ENCODE assay signal across 8 mouse cellular contexts in genomic region chrX:38455474-38455873, GRCm38 (mm10). TPM values are rescaled to one million over a fixed set of nuclear protein-coding genes. Genes with fewer than 3 reads are reported as not detected.
DNase-seq lines count a peak whose midpoint lies in the region; ATAC-seq and TF ChIP-seq lines count a peak whose summit lies in the region.

No protein-coding gene starts in this region.

- peak overlapping the region; percentile 51 for H3K4me2 ChIP-seq in kidney, postnatal 0 days (ENCODE audit: low read length)
- H3K4me2 ChIP-seq in intestine, embryonic 15.5 days (replicated peaks), result peak overlapping the region; percentile 52

- H3K4me1 ChIP-seq in kidney, postnatal 0 days (replicated peaks; ENCODE audit: insufficient read depth, low read length), result no peaks in the 10 kb centered on the region
- no peaks in the 10 kb centered on the region for H3K4me1 ChIP-seq in embryonic facial prominence, embryonic 10.5 days
- H3K4me1 ChIP-seq in intestine, embryonic 15.5 days (replicated peaks), result no peaks in the 10 kb centered on the region

- no peak for ATAC-seq in kidney, postnatal 0 days (replicated peaks; ENCODE audit: low FRiP score, low read depth)
- ATAC-seq in intestine, embryonic 15.5 days, result peak; percentile 13; the same call in 1 of the 2 replicates

- peak; percentile 20 for DNase-seq in kidney, postnatal 0 days (ENCODE audit: low spot score)
- no peak for DNase-seq in kidney, adult 8-10 months
- no peak for DNase-seq in embryonic facial prominence, embryonic 10.5 days (ENCODE audit: low spot score)
- DNase-seq in neural tube, embryonic 10.5 days (ENCODE audit: extremely low spot score, low spot score), result peak; percentile 12
- DNase-seq in ovary, postnatal 14 days (ENCODE audit: low spot score), result no peak
- DNase-seq in spleen, postnatal 4 days (ENCODE audit: low spot score in 2 of 2), result no peak
- no peak for DNase-seq in right cerebral cortex, adult 18-20 months

- no peaks in the 10 kb centered on the region for H3K36me3 ChIP-seq in kidney, postnatal 0 days (ENCODE audit: insufficient read depth, low read length)
- H3K36me3 ChIP-seq in embryonic facial prominence, embryonic 10.5 days (replicated peaks), result peaks cover 22% of the 10 kb centered on the region
- H3K36me3 ChIP-seq in intestine, embryonic 15.5 days, result no peaks in the 10 kb centered on the region

- peak overlapping the region; percentile 57 for H3K4me3 ChIP-seq in kidney, postnatal 0 days (replicated peaks; ENCODE audit: low read depth, low read length)
- H3K4me3 ChIP-seq in embryonic facial prominence, embryonic 10.5 days, result peak overlapping the region; percentile 72
- peak overlapping the region; percentile 51 for H3K4me3 ChIP-seq in intestine, embryonic 15.5 days (replicated peaks)

- TF ChIP-seq CTCF in kidney, postnatal 0 days (IDR thresholded peaks at IDR 0.05; ENCODE audit: low read depth), result no peak

- no peaks in the 10 kb centered on the region for H3K27me3 ChIP-seq in kidney, postnatal 0 days (ENCODE audit: insufficient read depth, low read length)
- H3K27me3 ChIP-seq in embryonic facial prominence, embryonic 10.5 days (replicated peaks; ENCODE audit: low read depth, poor library complexity, severe bottlenecking), result no peaks in the 10 kb centered on the region
- no peaks in the 10 kb centered on the region for H3K27me3 ChIP-seq in intestine, embryonic 15.5 days (replicated peaks)

- H3K9ac ChIP-seq in kidney, postnatal 0 days (ENCODE audit: low read depth, low read length), result peak overlapping the region; percentile 75
- peak overlapping the region; percentile 54 for H3K9ac ChIP-seq in intestine, embryonic 15.5 days

- no peaks in the 10 kb centered on the region for H3K9me3 ChIP-seq in kidney, postnatal 0 days (replicated peaks; ENCODE audit: low read length)
- no peaks in the 10 kb centered on the region for H3K9me3 ChIP-seq in embryonic facial prominence, embryonic 10.5 days
- no peaks in the 10 kb centered on the region for H3K9me3 ChIP-seq in intestine, embryonic 15.5 days

- 27% methylated on average over 7 of the region's 7 CpGs for WGBS in kidney, postnatal 0 days
- 24% methylated on average over 7 of the region's 7 CpGs for WGBS in embryonic facial prominence, embryonic 10.5 days
- whole genome bisulfite sequencing in intestine, embryonic 15.5 days, result 22% methylated on average over 7 of the region's 7 CpGs

- peak overlapping the region; percentile 91 for H3K27ac ChIP-seq in kidney, postnatal 0 days
- H3K27ac ChIP-seq in embryonic facial prominence, embryonic 10.5 days (replicated peaks), result peak overlapping the region; percentile 84; the same call in 1 of the 2 replicates
- H3K27ac ChIP-seq in intestine, embryonic 15.5 days, result peak overlapping the region; percentile 74

RNA-seq across cellular contexts. Expression of gene Lamp2, which starts 0.8 kb away (rescaled TPM):
- polyA plus RNA-seq in kidney, postnatal 0 days (2015; fragmentation: Nextera tagmentation; extraction: Ambion mirVana), result 308 and 316 TPM in 2 replicates
- 68.3 and 70.3 TPM in 2 replicates for polyA plus RNA-seq in embryonic facial prominence, embryonic 10.5 days (2016; fragmentation: Nextera tagmentation; extraction: Ambion mirVana)
- 149 and 158 TPM in 2 replicates for polyA plus RNA-seq in intestine, embryonic 15.5 days (2015; fragmentation: Nextera tagmentation; extraction: Ambion mirVana)

Comparison
In these comparisons a context has a peak if more than half of its experiments do, and no peak if none do; other contexts are left out.
1. DNase-seq: peak in kidney, postnatal 0 days (single experiment) and neural tube, embryonic 10.5 days (single experiment); none in kidney, adult 8-10 months (0 of 2), embryonic facial prominence, embryonic 10.5 days (single experiment), ovary, postnatal 14 days (single experiment), spleen, postnatal 4 days (0 of 2) and right cerebral cortex, adult 18-20 months (single experiment).
2. Peak in every context shown above with its lines, with median percentiles within 50 percentile points of each other: H3K27ac ChIP-seq and H3K4me3 ChIP-seq.